Mouse (Mus musculus) limb, embryonic 10.5 days (tissue): ENCODE results near the gene Man1a. TPM values are rescaled to one million over a fixed set of nuclear protein-coding genes. Genes with fewer than 3 reads are reported as not detected.

ENCODE experiments used
- DNase-seq: peaks from one replicate; pipeline ENCODE4 v3.0.0-alpha.2; 2017; ENCODE audit warnings: low spot score
- H3K27ac ChIP-seq: fragments of 300-500 bp; sonication (generic); 2 replicates; pipeline ENCODE4 v1.5.1; 2016; ENCODE audit warnings: mild to moderate bottlenecking
- H3K27me3 ChIP-seq: fragments of 300-500 bp; sonication (generic); 2 replicates; pipeline ENCODE4 v1.6.1; 2016; ENCODE audit warnings: low read depth, mild to moderate bottlenecking; ENCODE audit not compliant: poor library complexity, severe bottlenecking
- H3K36me3 ChIP-seq: fragments of 300-500 bp; sonication (generic); 2 replicates; pipeline ENCODE4 v1.6.1; 2016; ENCODE audit warnings: mild to moderate bottlenecking, moderate library complexity
- H3K4me1 ChIP-seq: fragments of 300-500 bp; sonication (generic); 2 replicates; pipeline ENCODE4 v1.6.1; 2016
- H3K4me3 ChIP-seq: fragments of 300-500 bp; sonication (generic); 2 replicates; pipeline ENCODE4 v1.5.1; 2016; ENCODE audit warnings: mild to moderate bottlenecking, moderate library complexity
- H3K9me3 ChIP-seq: fragments of 300-500 bp; sonication (generic); replicated peaks from 2 replicates; pipeline ENCODE4 v1.6.1; 2016; ENCODE audit warnings: mild to moderate bottlenecking
- WGBS: fragments of 180-500 bp; shearing (Covaris S2); methylation state at CpG from one replicate; pipeline ENCODE4 v1.1.7; 2016; 5-methylcytosine and 5-hydroxymethylcytosine counted together
- polyA plus RNA-seq: library from polyadenylated mRNA; unstranded; fragments of >200 nt; fragmentation: Nextera tagmentation; extraction: Ambion mirVana; gene quantifications from 2 replicates; pipeline ENCODE4 v1.2.1, GENCODE M21; 2016

The Man1a gene
- polyA plus RNA-seq, 1 experiment from 2014 or later: 3.5 TPM

DNA sequence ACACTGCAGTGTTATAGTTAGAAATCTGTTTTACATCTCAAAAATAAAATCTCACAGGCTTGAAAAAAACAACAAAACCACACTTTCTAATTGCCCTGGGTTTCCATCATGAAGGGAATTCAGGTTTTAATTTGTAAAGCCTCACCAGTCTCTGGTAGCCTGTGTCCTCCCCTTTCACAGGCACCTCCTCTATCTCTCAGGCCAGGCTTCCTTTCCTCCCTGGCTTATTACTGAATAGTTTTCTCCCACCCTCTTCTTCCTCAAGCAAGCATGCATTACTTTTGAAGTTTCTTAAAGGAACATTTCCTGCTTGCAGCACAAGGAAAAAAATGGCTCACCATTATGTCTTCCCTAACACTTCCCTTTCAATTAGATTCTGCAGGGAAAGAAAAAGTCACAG is 80.2 kb downstream of the Man1a start:
- no peak for DNase-seq
- H3K36me3 ChIP-seq: no peaks in the 10 kb centered on the region
- no peaks in the 10 kb centered on the region for H3K4me1 ChIP-seq
- H3K9me3 ChIP-seq: no peaks in the 10 kb centered on the region
- H3K27ac ChIP-seq: no peak overlapping the region
- no peaks in the 10 kb centered on the region for H3K27me3 ChIP-seq
- H3K4me3 ChIP-seq: no peak overlapping the region

DNA sequence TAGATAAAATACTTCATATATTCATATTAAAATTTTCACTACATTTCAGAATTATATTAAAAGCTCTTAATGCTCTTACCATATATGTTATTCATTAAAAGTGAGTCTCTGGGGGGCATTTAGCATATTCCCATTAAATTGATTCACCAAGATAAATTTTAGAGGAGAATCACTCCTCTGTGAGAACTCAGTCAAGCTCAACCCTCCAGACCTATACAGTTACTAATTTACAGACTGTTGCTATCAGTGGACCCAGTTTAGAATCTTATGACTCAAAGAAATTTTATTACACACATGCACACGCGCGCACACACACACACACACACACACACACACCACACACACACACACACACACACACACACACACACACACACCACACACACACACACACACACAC is 81.8 kb downstream of the Man1a start:
- Histone ChIP-seq H3K36me3 (no peaks in the 10 kb centered on the region), H3K4me3 (no peak overlapping the region), H3K9me3 (no peaks in the 10 kb centered on the region), H3K27ac (no peak overlapping the region), H3K4me1 (no peaks in the 10 kb centered on the region), H3K27me3 (no peaks in the 10 kb centered on the region)
- no peak for DNase-seq
- 100% methylated on average over 3 of the region's 3 CpGs for WGBS

GRCm38 (mm10) chr10:53990434-53990833 is 86.0 kb downstream of the Man1a start:
- no peaks in the 10 kb centered on the region for H3K27me3 ChIP-seq
- 79% methylated on average over 4 of the region's 4 CpGs for WGBS
- no peaks in the 10 kb centered on the region for H3K36me3 ChIP-seq
- H3K27ac ChIP-seq: no peak overlapping the region
- no peaks in the 10 kb centered on the region for H3K9me3 ChIP-seq
- no peaks in the 10 kb centered on the region for H3K4me1 ChIP-seq
- H3K4me3 ChIP-seq: no peak overlapping the region
- DNase-seq: no peak

- WGBS: 95% methylated on average over 5 of the region's 5 CpGs
- DNase-seq: no peak
These were observed 91.5 kb downstream of the Man1a start for GRCm38 (mm10) chr10:53984894-53985293.

GRCm38 (mm10) chr10:53984086-53984485 is 92.3 kb downstream of the Man1a start:
- no peaks in the 10 kb centered on the region for H3K27me3 ChIP-seq
- no peaks in the 10 kb centered on the region for H3K36me3 ChIP-seq
- DNase-seq: no peak
- no peaks in the 10 kb centered on the region for H3K4me1 ChIP-seq
- H3K27ac ChIP-seq: no peak overlapping the region
- no peaks in the 10 kb centered on the region for H3K9me3 ChIP-seq
- 75% methylated on average over 3 of the region's 3 CpGs for WGBS
- H3K4me3 ChIP-seq: no peak overlapping the region

More at GRCm38 (mm10) chr10:53984894-53985293, 91.5 kb downstream of the Man1a start:
- Histone ChIP-seq H3K4me3 (no peak overlapping the region), H3K27ac (no peak overlapping the region), H3K27me3 (no peaks in the 10 kb centered on the region), H3K36me3 (no peaks in the 10 kb centered on the region), H3K4me1 (no peaks in the 10 kb centered on the region), H3K9me3 (no peaks in the 10 kb centered on the region)

DNA sequence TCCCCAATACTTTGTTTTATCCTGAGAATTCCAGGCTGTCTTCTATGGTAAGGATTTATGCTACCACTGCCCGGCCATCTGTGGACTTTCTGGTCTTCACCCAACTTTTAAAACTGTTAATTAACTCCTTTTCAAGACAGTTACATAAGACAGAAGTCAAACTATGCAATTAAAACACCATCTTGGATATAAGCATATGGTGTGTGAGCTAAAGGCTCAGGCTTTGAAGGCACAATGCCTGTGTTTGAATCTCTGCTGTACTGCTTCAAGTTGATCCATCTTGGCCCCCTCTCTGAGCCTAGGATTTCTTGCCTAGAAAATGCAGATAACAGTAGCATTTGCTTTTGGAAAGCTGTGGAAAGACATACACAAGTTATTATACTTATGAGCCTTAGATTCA is 97.8 kb downstream of the Man1a start:
- Histone ChIP-seq H3K4me1 (no peaks in the 10 kb centered on the region), H3K27me3 (no peaks in the 10 kb centered on the region), H3K36me3 (no peaks in the 10 kb centered on the region), H3K9me3 (no peaks in the 10 kb centered on the region), H3K4me3 (no peak overlapping the region), H3K27ac (no peak overlapping the region)
- WGBS: 53% methylated on average over 1 of the region's 1 CpGs
- no peak for DNase-seq

- Histone ChIP-seq H3K27me3 (no peaks in the 10 kb centered on the region), H3K27ac (no peak overlapping the region), H3K9me3 (no peaks in the 10 kb centered on the region), H3K4me1 (no peaks in the 10 kb centered on the region), H3K36me3 (no peaks in the 10 kb centered on the region), H3K4me3 (no peak overlapping the region)
- no peak for DNase-seq
These were observed 102.2 kb downstream of the Man1a start for GRCm38 (mm10) chr10:53974180-53974579.

DNA sequence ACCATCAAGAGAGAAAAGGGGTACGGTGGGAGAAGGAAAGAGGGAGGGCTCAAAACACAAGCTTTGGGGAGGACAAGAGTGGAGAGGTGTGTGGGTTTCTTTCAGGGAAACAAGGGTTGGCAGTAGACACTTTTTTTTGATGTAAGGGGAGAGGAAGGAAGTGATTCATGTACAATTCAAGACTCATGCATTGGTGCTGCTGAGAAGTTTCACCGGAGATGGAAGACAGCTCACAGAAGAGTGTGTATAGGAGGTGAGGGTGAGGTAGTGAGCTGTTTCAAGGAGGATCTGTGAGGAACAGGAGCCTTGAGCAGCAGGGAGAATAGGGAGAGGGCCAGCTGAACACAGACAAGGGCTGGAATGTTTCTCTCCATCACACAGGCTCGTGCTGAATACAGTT is 116.7 kb downstream of the Man1a start:
- no peaks in the 10 kb centered on the region for H3K9me3 ChIP-seq
- DNase-seq: no peak
- H3K4me1 ChIP-seq: no peaks in the 10 kb centered on the region
- H3K27me3 ChIP-seq: no peaks in the 10 kb centered on the region
- H3K27ac ChIP-seq: no peak overlapping the region
- 87% methylated on average over 3 of the region's 3 CpGs for WGBS
- no peak overlapping the region for H3K4me3 ChIP-seq
- no peaks in the 10 kb centered on the region for H3K36me3 ChIP-seq

DNA sequence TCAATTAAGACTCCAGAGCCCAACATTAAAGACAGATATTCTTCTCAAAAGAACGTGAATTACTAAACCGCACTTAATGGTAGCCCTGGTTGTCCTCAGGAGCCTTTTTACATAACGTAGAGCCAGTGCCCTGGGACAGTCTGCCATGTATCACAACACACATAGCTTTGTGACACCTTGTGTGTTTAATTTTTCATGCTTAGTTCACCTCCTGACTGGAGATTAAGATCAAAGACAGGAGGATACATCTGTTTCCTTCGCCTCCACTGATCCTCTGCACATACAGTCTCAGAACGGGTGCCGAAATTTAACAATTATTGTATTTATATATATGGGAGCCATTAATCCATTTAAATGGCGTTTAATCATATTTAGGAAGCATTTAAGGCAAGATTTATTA is 134.8 kb downstream of the Man1a start:
- DNase-seq: no peak
- no peaks in the 10 kb centered on the region for H3K9me3 ChIP-seq
- no peak overlapping the region for H3K27ac ChIP-seq
- no peak overlapping the region for H3K4me3 ChIP-seq
- 58% methylated on average over 7 of the region's 7 CpGs for WGBS
- no peaks in the 10 kb centered on the region for H3K36me3 ChIP-seq
- H3K4me1 ChIP-seq: no peaks in the 10 kb centered on the region
- no peaks in the 10 kb centered on the region for H3K27me3 ChIP-seq

- Histone ChIP-seq H3K4me3 (no peak overlapping the region), H3K9me3 (no peaks in the 10 kb centered on the region), H3K27ac (no peak overlapping the region), H3K27me3 (no peaks in the 10 kb centered on the region), H3K36me3 (no peaks in the 10 kb centered on the region), H3K4me1 (no peaks in the 10 kb centered on the region)
- no peak for DNase-seq
- 94% methylated on average over 3 of the region's 3 CpGs for WGBS
These were observed 138.2 kb downstream of the Man1a start for GRCm38 (mm10) chr10:53938199-53938598.

- no peaks in the 10 kb centered on the region for H3K4me1 ChIP-seq
- H3K27me3 ChIP-seq: no peaks in the 10 kb centered on the region
- no peaks in the 10 kb centered on the region for H3K9me3 ChIP-seq
- DNase-seq: no peak
- H3K36me3 ChIP-seq: no peaks in the 10 kb centered on the region
- no peak overlapping the region for H3K27ac ChIP-seq
- no peak overlapping the region for H3K4me3 ChIP-seq
- 96% methylated on average over 3 of the region's 3 CpGs for whole genome bisulfite sequencing
These were observed 140.3 kb downstream of the Man1a start for GRCm38 (mm10) chr10:53936078-53936477.

- H3K27me3 ChIP-seq: no peaks in the 10 kb centered on the region
- DNase-seq: no peak
- no peak overlapping the region for H3K27ac ChIP-seq
- WGBS: 85% methylated on average over 4 of the region's 4 CpGs
- no peaks in the 10 kb centered on the region for H3K4me1 ChIP-seq
- H3K4me3 ChIP-seq: no peak overlapping the region
- no peaks in the 10 kb centered on the region for H3K36me3 ChIP-seq
- H3K9me3 ChIP-seq: no peaks in the 10 kb centered on the region
These were observed 146.5 kb downstream of the Man1a start for GRCm38 (mm10) chr10:53929722-53930500.

GRCm38 (mm10) chr10:53927904-53928303 is 148.5 kb downstream of the Man1a start:
- 84% methylated on average over 5 of the region's 5 CpGs for WGBS
- no peak for DNase-seq

DNA sequence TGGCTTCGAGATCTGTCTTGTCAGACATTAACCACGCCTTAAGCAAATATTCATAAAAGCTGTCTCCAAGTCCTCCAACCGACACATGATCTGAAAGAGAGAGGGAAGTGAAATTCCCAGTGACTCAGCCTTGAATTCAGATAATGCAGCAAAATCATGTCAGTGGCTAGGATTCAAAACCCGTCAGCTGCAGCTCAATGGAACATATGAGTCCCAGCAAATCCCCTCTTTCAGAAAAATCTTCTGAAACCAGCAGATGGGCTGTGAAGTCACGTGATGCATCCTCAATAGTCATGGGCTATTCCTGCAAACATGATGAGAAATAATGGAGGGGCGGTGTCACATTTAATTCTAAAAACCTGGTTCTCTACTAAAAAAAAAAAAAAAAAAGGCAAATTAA is 151.0 kb downstream of the Man1a start:
- Histone ChIP-seq H3K4me3 (no peak overlapping the region), H3K27ac (no peak overlapping the region), H3K27me3 (no peaks in the 10 kb centered on the region), H3K36me3 (no peaks in the 10 kb centered on the region), H3K4me1 (no peaks in the 10 kb centered on the region), H3K9me3 (no peaks in the 10 kb centered on the region)
- DNase-seq: no peak
- WGBS: 90% methylated on average over 6 of the region's 6 CpGs

More at GRCm38 (mm10) chr10:53927904-53928303, 148.5 kb downstream of the Man1a start:
- Histone ChIP-seq H3K36me3 (no peaks in the 10 kb centered on the region), H3K4me3 (no peak overlapping the region), H3K9me3 (no peaks in the 10 kb centered on the region), H3K27ac (no peak overlapping the region), H3K27me3 (no peaks in the 10 kb centered on the region), H3K4me1 (no peaks in the 10 kb centered on the region)
